Mouse (Mus musculus): ENCODE data around the gene Rftn2. TPM values are rescaled to one million over a fixed set of nuclear protein-coding genes. Genes with fewer than 3 reads are reported as not detected.

Rftn2 gene
- polyA plus RNA-seq, 1 experiment from 2014 or later, result 12.2 TPM

DNA sequence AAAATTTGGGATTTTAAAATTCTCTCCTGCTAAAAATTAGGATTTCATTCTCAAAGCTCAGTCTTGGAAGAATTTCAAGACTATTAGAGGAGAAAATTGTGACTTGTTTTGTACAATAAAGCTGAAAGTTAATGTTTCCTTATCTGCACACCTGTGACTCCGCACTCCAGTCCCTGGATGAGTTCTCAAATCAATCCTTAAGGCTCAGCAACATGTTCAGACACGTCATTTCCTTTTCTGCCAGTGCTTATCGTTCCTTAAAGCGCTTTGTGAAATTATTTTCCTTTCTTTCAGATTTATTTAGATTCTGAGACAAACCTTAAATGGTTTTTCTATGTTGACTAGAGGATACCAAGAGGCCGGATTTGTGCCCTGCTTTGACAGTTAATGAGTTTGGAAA, 9.9 kb upstream of the Rftn2 start:
- H3K4me3 ChIP-seq (ENCODE audit: low read depth, low read length), result peak overlapping the region; percentile 64
- H3K27me3 ChIP-seq (replicated peaks; ENCODE audit: control insufficient read depth, insufficient read depth, low read length), result no peaks in the 10 kb centered on the region
- peak overlapping the region; percentile 98 for H3K4me2 ChIP-seq (ENCODE audit: low read length)
- H3K9me3 ChIP-seq (replicated peaks; ENCODE audit: control insufficient read depth, low read length), result no peaks in the 10 kb centered on the region
- peaks cover 28% of the 10 kb centered on the region for H3K4me1 ChIP-seq (ENCODE audit: control insufficient read depth, insufficient read depth, low read length)
- DNase-seq (ENCODE audit: low spot score) (no peak), ATAC-seq (no peak)
- no peaks in the 10 kb centered on the region for H3K36me3 ChIP-seq (ENCODE audit: control insufficient read depth, insufficient read depth, low read length)
- WGBS, result 43% methylated on average over 5 of the region's 5 CpGs
- H3K9ac ChIP-seq (ENCODE audit: low read length), result peak overlapping the region; percentile 13; the same call in 1 of the 2 replicates
- H3K27ac ChIP-seq (ENCODE audit: low read depth, low read length), result no peak overlapping the region

GRCm38 (mm10) chr1:55234910-55235520, 8.4 kb upstream of the Rftn2 start:
- Histone ChIP-seq H3K9me3 (replicated peaks; ENCODE audit: control insufficient read depth, low read length) (no peaks in the 10 kb centered on the region), H3K4me1 (ENCODE audit: control insufficient read depth, insufficient read depth, low read length) (peaks cover 16% of the 10 kb centered on the region), H3K36me3 (ENCODE audit: control insufficient read depth, insufficient read depth, low read length) (no peaks in the 10 kb centered on the region), H3K9ac (ENCODE audit: low read length) (no peak overlapping the region), H3K4me2 (ENCODE audit: low read length) (no peak overlapping the region), H3K4me3 (ENCODE audit: low read depth, low read length) (no peak overlapping the region), H3K27ac (ENCODE audit: low read depth, low read length) (no peak overlapping the region), H3K27me3 (replicated peaks; ENCODE audit: control insufficient read depth, insufficient read depth, low read length) (no peaks in the 10 kb centered on the region)
- ATAC-seq (no peak), DNase-seq (ENCODE audit: low spot score) (no peak)
- 55% methylated on average over 16 of the region's 16 CpGs for WGBS

GRCm38 (mm10) chr1:55228256-55228884, 1.8 kb upstream of the Rftn2 start:
- DNase-seq (ENCODE audit: low spot score), result no peak
- Histone ChIP-seq H3K27ac (ENCODE audit: low read depth, low read length) (no peak overlapping the region), H3K4me2 (ENCODE audit: low read length) (no peak overlapping the region), H3K9ac (ENCODE audit: low read length) (no peak overlapping the region), H3K4me1 (ENCODE audit: control insufficient read depth, insufficient read depth, low read length) (peaks cover 8% of the 10 kb centered on the region; the same call in 1 of the 2 replicates), H3K9me3 (replicated peaks; ENCODE audit: control insufficient read depth, low read length) (no peaks in the 10 kb centered on the region), H3K27me3 (replicated peaks; ENCODE audit: control insufficient read depth, insufficient read depth, low read length) (0 out of 2 replicates have a peak, but pooled peaks cover 5% of the 10 kb centered on the region), H3K36me3 (ENCODE audit: control insufficient read depth, insufficient read depth, low read length) (no peaks in the 10 kb centered on the region), H3K4me3 (ENCODE audit: low read depth, low read length) (no peak overlapping the region)
- WGBS, result 85% methylated on average over 8 of the region's 8 CpGs
- no peak for ATAC-seq

DNA sequence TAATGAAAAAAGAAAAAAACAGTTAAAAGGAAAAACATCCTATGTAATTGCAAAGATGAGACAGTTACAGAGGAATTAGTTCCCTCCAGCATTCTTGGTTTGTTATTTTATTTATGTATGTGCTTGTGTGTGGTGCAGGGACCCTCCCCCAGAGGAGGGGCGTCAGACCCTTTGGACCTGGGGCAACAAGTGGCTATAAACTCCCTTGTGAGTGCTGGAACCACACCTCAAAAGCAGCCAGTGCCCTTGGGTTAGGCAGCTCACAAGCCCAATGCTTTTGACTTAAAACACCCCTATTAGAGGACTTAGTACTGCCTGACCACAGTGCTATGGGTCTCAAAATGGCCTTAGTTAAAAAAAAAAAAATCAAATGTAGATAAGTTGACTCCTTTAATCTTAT, 794 bp upstream of the Rftn2 start:
- H3K4me2 ChIP-seq (ENCODE audit: low read length), result no peak overlapping the region
- WGBS, result 48% methylated on average over 1 of the region's 1 CpGs
- 0 out of 2 replicates have a peak, but pooled peaks cover 5% of the 10 kb centered on the region for H3K27me3 ChIP-seq (replicated peaks; ENCODE audit: control insufficient read depth, insufficient read depth, low read length)
- no peaks in the 10 kb centered on the region for H3K9me3 ChIP-seq (replicated peaks; ENCODE audit: control insufficient read depth, low read length)
- H3K4me3 ChIP-seq (ENCODE audit: low read depth, low read length), result no peak overlapping the region
- no peak for ATAC-seq
- no peak for DNase-seq (ENCODE audit: low spot score)
- H3K27ac ChIP-seq (ENCODE audit: low read depth, low read length), result no peak overlapping the region
- no peaks in the 10 kb centered on the region for H3K36me3 ChIP-seq (ENCODE audit: control insufficient read depth, insufficient read depth, low read length)
- no peak overlapping the region for H3K9ac ChIP-seq (ENCODE audit: low read length)
- H3K4me1 ChIP-seq (ENCODE audit: control insufficient read depth, insufficient read depth, low read length), result peaks cover 8% of the 10 kb centered on the region; the same call in 1 of the 2 replicates

- WGBS, result 19% methylated on average over 3 of the region's 3 CpGs
- Histone ChIP-seq H3K4me2 (ENCODE audit: low read length) (peak overlapping the region; percentile 65), H3K9ac (ENCODE audit: low read length) (peak overlapping the region; percentile 54), H3K36me3 (ENCODE audit: control insufficient read depth, insufficient read depth, low read length) (no peaks in the 10 kb centered on the region), H3K27ac (ENCODE audit: low read depth, low read length) (peak overlapping the region; percentile 36; the same call in 1 of the 2 replicates), H3K4me1 (ENCODE audit: control insufficient read depth, insufficient read depth, low read length) (peaks cover 8% of the 10 kb centered on the region; the same call in 1 of the 2 replicates), H3K27me3 (replicated peaks; ENCODE audit: control insufficient read depth, insufficient read depth, low read length) (0 out of 2 replicates have a peak, but pooled peaks cover 5% of the 10 kb centered on the region), H3K4me3 (ENCODE audit: low read depth, low read length) (peak overlapping the region; percentile 41), H3K9me3 (replicated peaks; ENCODE audit: control insufficient read depth, low read length) (no peaks in the 10 kb centered on the region)
- DNase-seq (ENCODE audit: low spot score) (peak; percentile 55), ATAC-seq (peak; percentile 41; the same call in 1 of the 2 replicates)
Observed at GRCm38 (mm10) chr1:55225398-55225797, 1.2 kb downstream of the Rftn2 start.

DNA sequence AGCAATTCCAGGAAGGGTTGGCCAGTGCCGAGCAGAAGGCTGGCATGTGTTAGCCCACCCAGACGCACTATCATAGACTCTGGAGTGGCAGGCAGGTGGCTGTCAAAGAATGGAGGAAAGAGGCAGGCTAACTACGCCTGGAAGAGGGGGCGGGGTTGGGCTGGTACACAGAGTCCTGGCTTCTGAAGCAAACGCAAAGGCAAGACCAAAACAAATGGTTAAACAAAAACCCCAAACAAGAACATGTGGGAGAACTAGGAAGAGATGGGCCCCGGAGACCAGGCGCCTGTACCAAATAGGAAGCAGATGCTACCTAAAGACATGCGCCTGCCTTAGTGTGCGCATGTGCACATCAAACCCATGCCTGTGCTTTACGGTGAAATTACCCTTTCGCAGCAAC, 2.5 kb downstream of the Rftn2 start:
- H3K4me2 ChIP-seq (ENCODE audit: low read length), result peak overlapping the region; percentile 65
- 55% methylated on average over 11 of the region's 11 CpGs for WGBS
- peak overlapping the region; percentile 34; the same call in 1 of the 2 replicates for H3K27ac ChIP-seq (ENCODE audit: low read depth, low read length)
- H3K36me3 ChIP-seq (ENCODE audit: control insufficient read depth, insufficient read depth, low read length), result no peaks in the 10 kb centered on the region
- no peaks in the 10 kb centered on the region for H3K9me3 ChIP-seq (replicated peaks; ENCODE audit: control insufficient read depth, low read length)
- ATAC-seq, result peak; percentile 77
- H3K4me1 ChIP-seq (ENCODE audit: control insufficient read depth, insufficient read depth, low read length), result peaks cover 8% of the 10 kb centered on the region; the same call in 1 of the 2 replicates
- DNase-seq (ENCODE audit: low spot score), result peak; percentile 62
- H3K4me3 ChIP-seq (ENCODE audit: low read depth, low read length), result peak overlapping the region; percentile 41
- H3K9ac ChIP-seq (ENCODE audit: low read length), result no peak overlapping the region
- 0 out of 2 replicates have a peak, but pooled peaks cover 5% of the 10 kb centered on the region for H3K27me3 ChIP-seq (replicated peaks; ENCODE audit: control insufficient read depth, insufficient read depth, low read length)

DNA sequence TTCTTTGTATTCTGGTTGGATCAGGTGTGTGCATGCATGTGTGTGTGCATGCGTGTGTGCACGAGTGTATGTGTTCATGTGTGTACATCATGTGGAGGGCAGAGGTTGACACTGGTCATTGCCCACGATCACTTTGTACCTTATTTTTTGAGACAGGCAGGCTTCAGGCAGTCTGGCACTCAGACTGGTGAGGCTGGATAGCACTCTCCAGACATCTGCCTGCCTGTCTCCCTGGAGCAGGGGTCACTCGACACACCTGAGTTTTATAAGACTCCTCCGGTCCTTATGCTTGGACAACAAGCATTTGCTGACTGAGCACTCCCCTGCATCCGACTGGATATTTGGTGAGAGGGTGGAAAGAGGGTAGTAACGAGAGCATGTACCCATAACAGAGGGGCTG, 3.6 kb downstream of the Rftn2 start:
- no peak overlapping the region for H3K4me3 ChIP-seq (ENCODE audit: low read depth, low read length)
- H3K27me3 ChIP-seq (replicated peaks; ENCODE audit: control insufficient read depth, insufficient read depth, low read length), result 0 out of 2 replicates have a peak, but pooled peaks cover 5% of the 10 kb centered on the region
- no peaks in the 10 kb centered on the region for H3K36me3 ChIP-seq (ENCODE audit: control insufficient read depth, insufficient read depth, low read length)
- no peak overlapping the region for H3K27ac ChIP-seq (ENCODE audit: low read depth, low read length)
- no peak overlapping the region for H3K4me2 ChIP-seq (ENCODE audit: low read length)
- H3K9ac ChIP-seq (ENCODE audit: low read length), result no peak overlapping the region
- H3K9me3 ChIP-seq (replicated peaks; ENCODE audit: control insufficient read depth, low read length), result no peaks in the 10 kb centered on the region
- H3K4me1 ChIP-seq (ENCODE audit: control insufficient read depth, insufficient read depth, low read length), result peaks cover 8% of the 10 kb centered on the region; the same call in 1 of the 2 replicates
- 87% methylated on average over 7 of the region's 7 CpGs for WGBS
- ATAC-seq (no peak), DNase-seq (ENCODE audit: low spot score) (no peak)

GRCm38 (mm10) chr1:55221352-55221751, 5.2 kb downstream of the Rftn2 start:
- H3K36me3 ChIP-seq (ENCODE audit: control insufficient read depth, insufficient read depth, low read length), result no peaks in the 10 kb centered on the region
- H3K27me3 ChIP-seq (replicated peaks; ENCODE audit: control insufficient read depth, insufficient read depth, low read length), result no peaks in the 10 kb centered on the region
- DNase-seq (ENCODE audit: low spot score), result peak; percentile 55
- no peak for ATAC-seq
- no peak overlapping the region for H3K27ac ChIP-seq (ENCODE audit: low read depth, low read length)
- peaks cover 8% of the 10 kb centered on the region; the same call in 1 of the 2 replicates for H3K4me1 ChIP-seq (ENCODE audit: control insufficient read depth, insufficient read depth, low read length)
- no peak overlapping the region for H3K4me2 ChIP-seq (ENCODE audit: low read length)
- H3K4me3 ChIP-seq (ENCODE audit: low read depth, low read length), result no peak overlapping the region
- 0 out of 2 replicates have a peak overlapping the region, but pooled peaks have one; percentile 2 for H3K9ac ChIP-seq (ENCODE audit: low read length)
- H3K9me3 ChIP-seq (replicated peaks; ENCODE audit: control insufficient read depth, low read length), result no peaks in the 10 kb centered on the region
- WGBS, result 58% methylated on average over 4 of the region's 4 CpGs

GRCm38 (mm10) chr1:55217191-55217590, 9.4 kb downstream of the Rftn2 start:
- DNase-seq (ENCODE audit: low spot score) (peak; percentile 27), ATAC-seq (no peak)
- no peak overlapping the region for H3K27ac ChIP-seq (ENCODE audit: low read depth, low read length)
- H3K36me3 ChIP-seq (ENCODE audit: control insufficient read depth, insufficient read depth, low read length), result no peaks in the 10 kb centered on the region
- no peaks in the 10 kb centered on the region for H3K4me1 ChIP-seq (ENCODE audit: control insufficient read depth, insufficient read depth, low read length)
- H3K4me3 ChIP-seq (ENCODE audit: low read depth, low read length), result no peak overlapping the region
- H3K27me3 ChIP-seq (replicated peaks; ENCODE audit: control insufficient read depth, insufficient read depth, low read length), result no peaks in the 10 kb centered on the region
- no peak overlapping the region for H3K4me2 ChIP-seq (ENCODE audit: low read length)
- WGBS, result 73% methylated on average over 2 of the region's 2 CpGs
- H3K9me3 ChIP-seq (replicated peaks; ENCODE audit: control insufficient read depth, low read length), result no peaks in the 10 kb centered on the region
- no peak overlapping the region for H3K9ac ChIP-seq (ENCODE audit: low read length)

Data from forebrain, embryonic 14.5 days (tissue).